Mouse (Mus musculus) forebrain, postnatal 0 days (tissue): ENCODE data around the gene Htr1f. TPM values are rescaled to one million over a fixed set of nuclear protein-coding genes. Genes with fewer than 3 reads are reported as not detected.

Experiments
- ATAC-seq: fragments of 200-750 bp; cut with Nextera tagmentation; 2 replicates; pipeline ENCODE4 v1.8.0; 2017; ENCODE audit warnings: mild to moderate bottlenecking, moderate library complexity
- DNase-seq: peaks from one replicate; pipeline ENCODE4 v3.0.0-alpha.2; 2015
- H3K27ac ChIP-seq: fragments of 300-500 bp; sonication (generic); 2 replicates; pipeline ENCODE4 v1.5.1; 2014; ENCODE audit warnings: low read depth, mild to moderate bottlenecking, antibody characterized with exemption, low read length, moderate library complexity, mixed read lengths
- H3K27me3 ChIP-seq: fragments of 300-500 bp; sonication (generic); 2 replicates; pipeline ENCODE4 v1.6.1; 2014; ENCODE audit warnings: mild to moderate bottlenecking, low read length, mixed read lengths; ENCODE audit not compliant: insufficient read depth
- H3K36me3 ChIP-seq: fragments of 300-500 bp; sonication (generic); 2 replicates; pipeline ENCODE4 v1.6.1; 2014; ENCODE audit warnings: mild to moderate bottlenecking, moderate library complexity; ENCODE audit not compliant: insufficient read depth
- H3K4me1 ChIP-seq: fragments of 300-500 bp; sonication (generic); 2 replicates; pipeline ENCODE4 v1.6.1; 2014; ENCODE audit warnings: antibody characterized with exemption; ENCODE audit not compliant: insufficient read depth
- H3K4me2 ChIP-seq: fragments of 300-500 bp; sonication (generic); 2 replicates; pipeline ENCODE4 v1.6.1; 2014; ENCODE audit warnings: low read depth, mild to moderate bottlenecking, moderate library complexity
- H3K4me3 ChIP-seq: fragments of 300-500 bp; sonication (generic); 2 replicates; pipeline ENCODE4 v1.5.1; 2014; ENCODE audit warnings: low read depth, low read length, mixed read lengths
- H3K9ac ChIP-seq: fragments of 300-500 bp; sonication (generic); 2 replicates; pipeline ENCODE4 v1.6.1; 2014; ENCODE audit warnings: mild to moderate bottlenecking
- H3K9me3 ChIP-seq: fragments of 300-500 bp; sonication (generic); 2 replicates; pipeline ENCODE4 v1.6.1; 2016; ENCODE audit warnings: low read length
- CTCF ChIP-seq: sonication (generic); IDR thresholded peaks from 2 replicates; pipeline ENCODE4 v1.5.1; 2016; ENCODE audit warnings: antibody characterized with exemption, control low read depth, low read depth
- WGBS: fragments of 180-500 bp; shearing (Covaris S2); extraction: QIAGEN DNeasy Blood & Tissue Kit; methylation state at CpG from one replicate; pipeline ENCODE4 v1.1.7; 2014; 5-methylcytosine and 5-hydroxymethylcytosine counted together
- polyA plus RNA-seq: library from polyadenylated mRNA; unstranded; fragments of >200 nt; fragmentation: Nextera tagmentation; extraction: Ambion mirVana; gene quantifications from 2 replicates; pipeline ENCODE4 v1.2.1, GENCODE M21; 2015
- total RNA-seq: library from RNA; depleted of rRNA; stranded (reverse); fragments of >200 nt; gene quantifications from 2 replicates; pipeline ENCODE4 v1.2.3, GENCODE M21; 2014

Htr1f gene
- total and polyA plus RNA-seq, 2 experiments from 2014 or later = 0.58 to 1.2 TPM

- 83% methylated on average over 4 of the region's 4 CpGs for WGBS
- ATAC-seq = no peak
- H3K4me2 ChIP-seq = no peak overlapping the region
These were observed 131.9 kb downstream of the Htr1f start for GRCm38 (mm10) chr16:64973533-64974305.

GRCm38 (mm10) chr16:64961690-64962089 is 144.0 kb downstream of the Htr1f start:
- H3K27me3 ChIP-seq = no peaks in the 10 kb centered on the region
- no peaks in the 10 kb centered on the region for H3K4me1 ChIP-seq
- H3K4me3 ChIP-seq = no peak overlapping the region
- no peak for DNase-seq
- no peaks in the 10 kb centered on the region for H3K9me3 ChIP-seq
- no peak overlapping the region for H3K27ac ChIP-seq
- H3K4me2 ChIP-seq = no peak overlapping the region
- 0 out of 2 replicates have a peak, but pooled peaks have one; percentile 7 for TF ChIP-seq CTCF
- H3K9ac ChIP-seq = no peak overlapping the region
- H3K36me3 ChIP-seq = no peaks in the 10 kb centered on the region
- 93% methylated on average over 4 of the region's 4 CpGs for WGBS
- ATAC-seq = no peak

More at GRCm38 (mm10) chr16:64973533-64974305, 131.9 kb downstream of the Htr1f start:
- no peak for TF ChIP-seq CTCF
- DNase-seq = no peak
- Histone ChIP-seq H3K36me3 (no peaks in the 10 kb centered on the region), H3K9ac (no peak overlapping the region), H3K4me1 (no peaks in the 10 kb centered on the region), H3K27me3 (no peaks in the 10 kb centered on the region), H3K27ac (no peak overlapping the region), H3K9me3 (no peaks in the 10 kb centered on the region), H3K4me3 (no peak overlapping the region)

GRCm38 (mm10) chr16:64941646-64942195 is 163.9 kb downstream of the Htr1f start:
- no peak overlapping the region for H3K4me3 ChIP-seq
- H3K36me3 ChIP-seq = no peaks in the 10 kb centered on the region
- no peaks in the 10 kb centered on the region for H3K4me1 ChIP-seq
- no peak for DNase-seq
- no peak for ATAC-seq
- no peak overlapping the region for H3K9ac ChIP-seq
- no peaks in the 10 kb centered on the region for H3K9me3 ChIP-seq
- WGBS = 89% methylated on average over 5 of the region's 5 CpGs
- H3K27me3 ChIP-seq = no peaks in the 10 kb centered on the region
- no peak overlapping the region for H3K27ac ChIP-seq
- TF ChIP-seq CTCF = no peak
- no peak overlapping the region for H3K4me2 ChIP-seq

GRCm38 (mm10) chr16:64934793-64935192 is 170.9 kb downstream of the Htr1f start:
- Histone ChIP-seq H3K36me3 (no peaks in the 10 kb centered on the region), H3K4me3 (no peak overlapping the region), H3K4me1 (no peaks in the 10 kb centered on the region), H3K27me3 (no peaks in the 10 kb centered on the region), H3K4me2 (no peak overlapping the region), H3K9ac (no peak overlapping the region), H3K9me3 (no peaks in the 10 kb centered on the region), H3K27ac (no peak overlapping the region)
- ATAC-seq (no peak), DNase-seq (no peak)
- no peak for TF ChIP-seq CTCF
- 92% methylated on average over 1 of the region's 1 CpGs for WGBS

GRCm38 (mm10) chr16:64934011-64934410 is 171.6 kb downstream of the Htr1f start:
- Histone ChIP-seq H3K9me3 (no peaks in the 10 kb centered on the region), H3K27me3 (no peaks in the 10 kb centered on the region), H3K4me1 (no peaks in the 10 kb centered on the region), H3K4me2 (no peak overlapping the region), H3K36me3 (no peaks in the 10 kb centered on the region), H3K9ac (no peak overlapping the region), H3K4me3 (no peak overlapping the region), H3K27ac (no peak overlapping the region)
- ATAC-seq = no peak
- TF ChIP-seq CTCF = no peak
- DNase-seq = no peak
- WGBS = 78% methylated on average over 1 of the region's 1 CpGs

GRCm38 (mm10) chr16:64923500-64923899 is 182.2 kb downstream of the Htr1f start:
- no peak overlapping the region for H3K4me3 ChIP-seq
- no peaks in the 10 kb centered on the region for H3K36me3 ChIP-seq
- WGBS = 63% methylated on average over 9 of the region's 9 CpGs
- no peaks in the 10 kb centered on the region for H3K9me3 ChIP-seq
- ATAC-seq = peak; percentile 29; the same call in 1 of the 2 replicates
- H3K27me3 ChIP-seq = no peaks in the 10 kb centered on the region
- no peak overlapping the region for H3K9ac ChIP-seq
- no peak overlapping the region for H3K4me2 ChIP-seq
- no peak for TF ChIP-seq CTCF
- no peaks in the 10 kb centered on the region for H3K4me1 ChIP-seq
- H3K27ac ChIP-seq = no peak overlapping the region
- DNase-seq = no peak

GRCm38 (mm10) chr16:64908747-64909146 is 196.9 kb downstream of the Htr1f start:
- no peak for TF ChIP-seq CTCF
- H3K4me2 ChIP-seq = no peak overlapping the region
- H3K27me3 ChIP-seq = no peaks in the 10 kb centered on the region
- H3K4me3 ChIP-seq = no peak overlapping the region
- H3K4me1 ChIP-seq = no peaks in the 10 kb centered on the region
- H3K36me3 ChIP-seq = no peaks in the 10 kb centered on the region
- DNase-seq (no peak), ATAC-seq (no peak)
- no peaks in the 10 kb centered on the region for H3K9me3 ChIP-seq
- WGBS = 81% methylated on average over 10 of the region's 10 CpGs
- no peak overlapping the region for H3K9ac ChIP-seq
- H3K27ac ChIP-seq = no peak overlapping the region
